Mouse (Mus musculus): Measurements from ENCODE around the gene Sult1a1.

The Sult1a1 gene

GRCm38 (mm10) chr7:126676207-126676606 is at the start of gene Sult1a1:
Gene Sult1a1, minus strand, starts transcription at chr7:126676432.
- no peak for DNase-seq (ENCODE audit: low read depth in 1 of 2, low spot score in 2 of 2)

- no peak for DNase-seq (ENCODE audit: low read depth in 1 of 2, low spot score in 2 of 2)
Measured at GRCm38 (mm10) chr7:126725667-126726066, 49.4 kb upstream of the Sult1a1 start.

GRCm38 (mm10) chr7:126725077-126725476 is 48.8 kb upstream of the Sult1a1 start:
- DNase-seq (ENCODE audit: low read depth in 1 of 2, low spot score in 2 of 2) = no peak

- no peak for DNase-seq (ENCODE audit: low read depth in 1 of 2, low spot score in 2 of 2)
Measured at GRCm38 (mm10) chr7:126721635-126722034, 45.4 kb upstream of the Sult1a1 start.

GRCm38 (mm10) chr7:126718787-126719337 is 42.6 kb upstream of the Sult1a1 start:
- no peak for DNase-seq (ENCODE audit: low read depth in 1 of 2, low spot score in 2 of 2)

GRCm38 (mm10) chr7:126717566-126717965 is 41.3 kb upstream of the Sult1a1 start:
- DNase-seq (ENCODE audit: low read depth in 1 of 2, low spot score in 2 of 2) = no peak

- no peak for DNase-seq (ENCODE audit: low read depth in 1 of 2, low spot score in 2 of 2)
Measured at GRCm38 (mm10) chr7:126715679-126716078, 39.4 kb upstream of the Sult1a1 start.

- no peak for DNase-seq (ENCODE audit: low read depth in 1 of 2, low spot score in 2 of 2)
Measured at GRCm38 (mm10) chr7:126711910-126712309, 35.7 kb upstream of the Sult1a1 start.

- DNase-seq (ENCODE audit: low read depth in 1 of 2, low spot score in 2 of 2) = no peak
Measured at GRCm38 (mm10) chr7:126710266-126710665, 34.0 kb upstream of the Sult1a1 start.

- DNase-seq (ENCODE audit: low read depth in 1 of 2, low spot score in 2 of 2) = no peak
Measured at GRCm38 (mm10) chr7:126708175-126708952, 32.1 kb upstream of the Sult1a1 start.

- DNase-seq (ENCODE audit: low read depth in 1 of 2, low spot score in 2 of 2) = no peak
Measured at GRCm38 (mm10) chr7:126707442-126708174, 31.4 kb upstream of the Sult1a1 start, which contains the start of gene Coro1a. Gene Coro1a, minus strand, starts transcription at chr7:126707787.

- DNase-seq (ENCODE audit: low read depth in 1 of 2, low spot score in 2 of 2) = peak; percentile 54 to 73
Measured at GRCm38 (mm10) chr7:126704121-126704980, 28.1 kb upstream of the Sult1a1 start.

GRCm38 (mm10) chr7:126703757-126704077 is 27.5 kb upstream of the Sult1a1 start:
- no peak for DNase-seq (ENCODE audit: low read depth in 1 of 2, low spot score in 2 of 2)

- no peak for DNase-seq (ENCODE audit: low read depth in 1 of 2, low spot score in 2 of 2)
Measured at GRCm38 (mm10) chr7:126702861-126703756, 26.9 kb upstream of the Sult1a1 start.

GRCm38 (mm10) chr7:126702358-126702757 is 26.1 kb upstream of the Sult1a1 start:
- peak in 1 of 2 experiments; percentile 55 for DNase-seq (ENCODE audit: low read depth in 1 of 2, low spot score in 2 of 2)

- no peak for DNase-seq (ENCODE audit: low read depth in 1 of 2, low spot score in 2 of 2)
Measured at GRCm38 (mm10) chr7:126701559-126702357, 25.5 kb upstream of the Sult1a1 start.

- DNase-seq (ENCODE audit: low read depth in 1 of 2, low spot score in 2 of 2) = peak; percentile 73 to 89
Measured at GRCm38 (mm10) chr7:126701070-126701469, 24.8 kb upstream of the Sult1a1 start.

GRCm38 (mm10) chr7:126700063-126701015 is 24.1 kb upstream of the Sult1a1 start:
- DNase-seq (ENCODE audit: low read depth in 1 of 2, low spot score in 2 of 2) = no peak

All from monocyte, adult 2 months (primary cell).